Mouse (Mus musculus): Measurements from ENCODE around the gene Cpsf4.

DNA sequence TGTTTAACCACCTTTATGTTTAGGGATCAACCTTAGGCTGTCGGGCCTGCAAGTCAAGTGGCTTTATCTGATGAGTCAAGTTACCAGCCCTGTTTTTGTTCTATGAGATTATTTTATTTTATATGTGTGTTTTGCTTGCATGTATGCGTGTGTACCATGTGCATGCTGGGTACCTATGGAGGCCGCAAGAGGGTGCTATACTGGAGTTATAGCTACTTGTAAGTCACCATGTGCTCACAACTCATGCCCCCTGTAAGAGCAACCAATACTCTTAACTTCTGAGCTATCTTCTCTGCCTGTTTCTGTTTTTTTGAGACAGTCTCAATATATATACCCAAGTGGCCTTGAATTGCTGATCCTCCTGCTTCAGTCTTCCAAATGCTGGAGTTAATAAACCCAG is 46.5 kb downstream of the Cpsf4 start:
- no peak for TF ChIP-seq CTCF (IDR thresholded peaks at IDR 0.05; ENCODE audit: control insufficient read depth, insufficient read depth, low read length)
- TF ChIP-seq POLR2A (IDR thresholded peaks at IDR 0.05; ENCODE audit: borderline replicate concordance, control insufficient read depth, low read depth, low read length), result no peak
